Mouse (Mus musculus) liver (tissue): ENCODE measurements at regions not wholly inside any gene's neighbourhood (a gene's known extent, or its start where the extent isn't known, plus 50 kb on each side); places are given as distances from the start of the nearest gene placed in this dataset.

Source experiments
- DNase-seq: peaks from one replicate; pipeline ENCODE4 v3.0.0-alpha.2; 2020; ENCODE audit warnings: mixed read lengths

DNA sequence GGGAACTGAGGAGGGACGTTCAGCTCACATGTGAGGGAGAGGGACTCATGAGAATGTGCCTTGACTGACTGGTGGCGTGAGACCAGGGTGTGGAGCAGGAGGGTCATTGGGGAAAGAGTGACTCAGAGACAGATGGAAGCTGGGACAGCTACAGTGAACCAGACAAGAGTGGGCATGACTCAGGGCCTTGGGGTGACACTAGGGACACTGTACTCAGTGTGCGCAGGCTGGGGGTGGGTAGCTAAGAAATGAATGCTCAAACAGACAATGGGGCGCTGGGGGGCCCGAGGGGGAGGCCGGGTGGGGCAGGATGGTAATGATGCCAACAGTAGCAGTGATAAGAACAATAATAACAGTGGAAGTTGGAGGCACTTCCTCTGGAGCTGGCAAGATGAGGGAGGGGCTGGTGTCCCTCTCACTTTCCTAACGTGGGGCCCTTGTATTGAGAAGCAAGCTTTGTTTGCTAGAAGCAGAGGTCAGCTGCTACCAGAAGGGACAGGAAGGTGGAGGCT is 374.0 kb downstream of the Dhx35 start:
- DNase-seq = no peak

DNA sequence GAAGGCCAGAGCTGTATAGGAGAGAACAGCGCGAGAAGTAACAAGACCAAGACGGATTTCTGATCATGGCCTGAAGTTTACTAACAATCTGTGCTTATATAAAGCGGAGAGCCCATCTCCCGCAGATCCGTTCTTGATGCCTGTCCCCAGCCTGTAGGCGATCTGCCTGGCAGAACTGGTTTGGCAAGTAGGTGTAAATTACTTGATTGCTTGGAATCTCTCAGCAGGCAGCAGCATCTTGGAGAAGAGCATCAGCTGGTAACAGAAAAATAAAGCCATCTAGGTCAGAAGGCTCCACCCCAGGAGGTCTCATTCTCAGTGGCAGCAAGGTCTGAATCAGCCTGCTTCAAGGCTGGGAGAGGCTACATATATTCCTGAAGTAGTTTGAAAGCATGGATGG is 401.5 kb downstream of the Dhx35 start:
- no peak for DNase-seq

DNA sequence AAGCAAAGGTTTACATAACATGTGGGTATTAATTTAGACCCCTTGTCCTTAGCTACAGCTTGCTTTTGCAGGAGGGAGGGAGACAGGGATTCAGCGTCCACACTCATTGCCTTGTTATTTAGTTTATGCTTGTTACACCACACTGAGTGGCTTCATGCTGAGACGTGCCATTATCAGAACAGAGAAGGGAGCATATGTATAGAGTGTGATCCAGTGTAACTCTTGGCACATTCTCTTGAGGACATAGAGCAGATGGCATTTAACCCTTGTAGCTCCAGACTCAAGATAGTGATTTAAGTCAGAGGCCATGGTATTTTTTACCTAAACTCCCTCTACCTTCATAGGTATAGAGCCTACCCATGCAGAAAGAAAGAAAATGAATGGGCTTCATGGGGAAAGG is 437.7 kb downstream of the Dhx35 start:
- DNase-seq = no peak

DNA sequence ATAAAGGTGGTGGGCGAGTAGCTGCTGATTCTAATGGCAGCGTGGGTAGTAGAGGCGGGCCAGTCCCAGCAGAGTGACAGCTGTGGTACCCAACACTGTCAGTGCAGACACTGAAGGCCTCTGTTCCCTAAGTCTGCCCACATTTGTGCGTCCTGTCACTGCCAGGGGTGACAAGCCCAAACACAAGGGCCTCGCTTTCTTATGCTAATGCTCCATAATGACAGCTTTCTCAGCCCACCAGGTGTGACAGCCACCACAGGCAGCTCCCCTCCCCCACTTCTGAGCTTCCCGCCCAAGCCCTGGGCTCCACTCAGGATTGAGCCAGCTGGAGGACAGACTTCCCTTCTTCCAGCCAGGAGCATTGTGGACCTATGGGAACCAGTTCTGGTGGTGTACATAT is 440.4 kb downstream of the Dhx35 start:
- DNase-seq = no peak

DNA sequence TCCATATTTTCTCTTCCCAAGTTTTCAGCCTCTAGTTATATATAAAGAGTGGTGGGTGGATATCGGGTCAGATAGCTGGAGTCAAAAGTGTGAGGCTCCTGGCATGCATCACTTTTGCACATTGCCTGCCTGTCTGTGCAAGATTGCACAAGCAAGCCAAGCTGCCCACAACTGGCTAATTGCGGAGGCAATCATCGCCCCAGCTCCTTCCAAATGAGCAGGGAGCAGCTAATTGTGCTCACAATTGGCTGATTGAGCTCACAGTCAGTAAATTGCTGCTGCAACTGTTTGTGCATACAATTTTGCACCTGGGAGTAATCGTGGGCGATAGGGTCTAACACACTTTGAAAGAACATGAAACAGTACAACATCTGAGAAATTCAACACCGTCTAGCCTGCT is 455.5 kb downstream of the Dhx35 start:
- no peak for DNase-seq

DNA sequence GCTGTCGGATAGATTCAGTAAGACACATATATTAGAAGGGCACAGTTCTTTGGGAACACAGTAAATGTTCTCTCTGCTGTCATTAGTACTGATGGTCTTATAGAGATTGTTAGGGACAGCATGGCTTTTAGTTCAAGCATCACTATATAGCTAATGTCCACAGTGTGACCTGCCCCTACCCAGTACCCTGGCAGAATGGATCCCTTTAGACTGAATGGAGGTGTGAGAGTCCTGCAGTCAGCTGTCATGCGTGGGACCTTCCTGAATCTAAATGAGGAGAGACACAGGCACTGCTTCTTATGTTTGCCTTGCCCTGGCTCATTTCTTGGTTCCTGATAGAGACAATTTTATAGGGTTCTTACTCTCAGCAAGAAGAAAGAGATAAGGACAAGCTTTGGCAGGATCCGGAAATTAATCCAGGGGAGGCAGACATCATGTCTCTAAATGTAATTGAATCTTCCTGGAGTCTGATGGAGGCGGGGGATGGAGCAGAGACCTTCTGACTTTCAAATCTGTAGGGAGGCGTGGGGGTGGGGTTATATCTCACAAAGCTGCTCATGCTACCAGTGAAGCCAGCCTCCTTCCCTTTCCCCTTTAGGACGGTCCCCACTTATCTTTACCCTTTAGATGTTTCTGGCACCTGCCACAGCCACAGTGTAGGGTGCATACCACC is 456.5 kb downstream of the Dhx35 start:
- no peak for DNase-seq

DNA sequence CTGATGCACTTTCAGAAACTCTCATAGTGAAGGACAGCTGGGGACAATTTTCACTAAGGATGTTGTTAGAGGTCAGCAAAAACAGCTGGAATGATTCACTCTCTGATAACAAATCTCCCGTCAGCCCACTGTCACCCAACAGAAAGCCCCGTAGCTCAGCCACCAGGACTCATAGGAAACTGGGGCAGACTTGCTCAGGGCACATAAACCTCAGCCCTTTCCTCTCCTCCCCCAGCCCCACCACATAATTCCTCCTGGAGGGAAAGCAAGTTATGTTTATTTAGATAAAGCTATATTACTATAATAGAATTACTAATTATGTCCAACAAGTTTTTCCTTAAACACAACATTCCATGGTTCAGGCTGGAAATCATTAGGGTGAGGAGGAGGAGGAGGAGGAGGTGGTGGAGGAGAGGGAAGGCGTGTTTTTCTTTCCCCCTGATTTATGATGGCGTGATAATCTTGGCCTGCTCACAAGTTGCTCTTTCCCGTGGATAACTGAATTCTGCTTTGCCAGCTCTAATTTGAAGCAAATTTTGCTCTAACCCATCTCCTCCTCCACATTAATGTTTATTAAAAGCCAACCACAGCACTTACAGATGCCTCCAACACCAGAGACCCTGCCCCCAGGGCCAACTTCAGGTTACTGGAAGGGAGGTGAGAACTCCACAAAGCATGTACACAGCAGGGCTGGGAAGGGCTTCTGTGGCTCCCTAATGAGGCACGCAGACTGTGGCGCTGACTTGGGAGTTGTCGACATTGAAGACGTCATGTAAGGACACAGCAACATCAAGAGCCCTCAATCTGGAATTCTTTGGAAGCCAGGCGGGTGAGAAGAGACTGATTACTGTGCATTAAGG is 475.8 kb downstream of the Dhx35 start:
- no peak for DNase-seq

DNA sequence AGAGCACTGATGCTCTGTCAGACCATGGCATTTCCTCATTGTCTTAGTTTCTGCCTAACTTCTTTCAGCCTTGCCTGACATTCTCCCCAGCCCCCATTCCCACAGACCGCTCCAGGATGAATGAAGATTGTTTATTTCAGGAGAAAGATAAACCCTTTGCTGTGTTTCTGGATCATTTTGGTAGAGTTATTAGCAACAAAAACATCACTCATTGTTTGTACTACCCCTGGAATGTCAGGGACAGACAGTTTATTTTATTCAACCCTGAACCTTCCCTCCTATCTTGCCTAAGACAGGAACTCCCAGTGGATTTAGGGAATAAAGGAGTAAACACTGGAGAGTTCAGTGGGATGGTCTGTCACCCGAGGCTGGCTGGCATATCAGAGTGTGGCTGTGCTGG is 484.3 kb downstream of the Dhx35 start:
- no peak for DNase-seq

DNA sequence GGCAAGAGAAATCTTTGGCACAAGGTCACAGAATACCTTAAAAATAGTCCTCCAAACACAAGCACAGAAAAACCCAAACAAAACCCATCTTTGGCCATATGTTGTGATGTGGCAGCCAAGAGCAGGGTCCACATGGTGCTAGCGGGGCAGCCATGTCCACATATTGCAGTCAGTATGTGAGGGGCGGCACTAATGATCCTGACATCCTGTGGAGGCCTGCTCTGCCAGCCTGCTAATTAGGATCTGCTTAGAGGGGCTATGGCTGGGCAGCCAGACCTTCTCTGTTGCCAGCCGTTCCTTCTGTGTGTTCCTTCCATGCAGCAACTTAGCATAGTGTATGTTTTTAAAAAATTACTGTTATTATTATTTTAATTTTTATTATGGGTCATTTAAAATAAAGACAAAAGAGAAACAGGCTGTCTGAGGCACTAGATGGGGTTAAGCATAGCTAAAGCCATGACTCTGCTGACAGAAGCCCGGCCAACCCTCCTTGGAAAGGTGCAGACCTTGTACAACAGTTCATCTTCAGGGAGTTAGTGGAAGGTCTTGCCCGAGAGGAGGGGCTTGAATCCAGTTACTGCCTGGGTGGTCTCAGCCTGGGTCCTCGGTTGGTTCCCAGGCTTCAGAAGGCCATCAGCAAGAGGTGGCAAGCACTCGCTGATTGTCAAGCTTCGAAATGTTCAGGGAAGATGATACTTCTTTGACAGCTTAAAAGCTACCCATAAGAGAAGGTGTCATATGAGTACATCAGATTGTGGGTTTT is 487.1 kb downstream of the Dhx35 start:
- no peak for DNase-seq

DNA sequence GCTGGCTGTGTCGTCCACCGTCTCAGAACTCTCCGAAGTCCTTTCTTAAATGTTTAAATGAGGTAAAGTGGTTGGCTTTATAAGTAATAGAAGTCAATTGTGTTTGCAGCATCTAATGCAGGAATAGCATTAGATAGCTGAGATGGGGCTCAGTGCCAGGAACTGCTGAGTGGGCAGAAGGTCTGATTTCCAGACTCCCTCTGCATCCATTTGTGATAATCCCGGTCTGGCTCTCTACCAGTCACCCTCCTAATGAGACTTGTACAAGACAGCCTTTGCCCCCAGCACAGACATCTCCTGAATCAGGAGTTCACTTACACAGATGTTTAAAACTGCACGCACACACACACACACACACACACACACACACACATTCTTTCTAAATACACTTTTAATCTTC is 489.5 kb downstream of the Dhx35 start:
- DNase-seq = no peak

DNA sequence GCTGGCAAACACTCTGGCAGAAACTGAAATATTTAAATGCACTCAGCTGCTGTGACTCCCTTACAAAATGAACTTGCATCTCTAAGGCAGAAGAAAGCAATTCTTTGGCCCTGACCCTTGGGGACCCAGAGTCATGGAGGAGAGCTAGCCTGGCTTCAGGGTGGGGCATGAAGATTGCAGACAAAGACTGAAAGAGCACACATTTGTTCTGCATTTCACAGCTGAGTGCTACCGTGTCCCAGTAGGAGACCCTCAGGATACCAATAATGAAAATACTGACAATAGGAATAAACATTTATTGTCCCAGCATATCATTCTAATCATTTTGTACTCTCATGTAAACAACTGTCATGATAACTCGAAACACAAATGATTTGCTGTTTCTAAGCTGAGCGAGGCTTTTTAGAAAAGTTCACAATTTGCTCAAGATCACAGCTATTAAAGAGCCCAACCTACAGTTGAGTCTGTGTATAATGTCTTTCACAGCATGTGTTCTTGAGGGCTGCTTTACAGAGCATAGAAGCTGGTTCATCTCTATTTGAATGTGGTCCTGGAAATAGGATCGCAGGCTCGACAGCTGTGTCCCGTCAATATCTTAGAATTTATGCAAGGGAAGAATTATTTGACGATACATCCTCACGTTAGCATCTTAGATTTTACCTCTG is 490.1 kb downstream of the Dhx35 start:
- no peak for DNase-seq

DNA sequence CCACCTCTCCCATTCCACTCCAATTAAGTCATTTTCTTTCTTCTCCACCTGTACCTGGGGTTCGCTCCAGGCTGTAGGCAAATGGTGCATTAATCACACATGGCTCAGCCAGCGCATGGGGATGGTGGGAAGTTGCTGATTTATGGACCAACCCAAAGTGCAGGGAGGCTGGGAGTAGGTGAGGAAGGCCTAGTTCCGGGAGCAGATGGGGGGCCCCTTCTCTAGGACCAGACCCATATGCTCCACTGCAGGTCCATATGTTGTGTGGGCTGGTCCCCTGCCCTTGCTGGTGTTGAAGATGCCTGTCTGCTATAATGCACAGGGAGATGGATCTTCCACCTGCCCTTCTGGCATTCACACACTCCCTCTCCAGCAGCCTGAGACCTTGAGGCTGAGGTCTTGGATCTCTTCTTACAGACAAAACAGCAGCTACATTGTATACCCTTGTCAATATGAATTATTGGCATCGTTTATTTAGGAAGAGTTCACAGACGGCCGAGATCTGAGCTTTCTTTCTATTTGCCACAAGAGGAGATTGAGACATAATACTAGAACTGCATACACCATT is 493.5 kb downstream of the Dhx35 start:
- DNase-seq = no peak

DNA sequence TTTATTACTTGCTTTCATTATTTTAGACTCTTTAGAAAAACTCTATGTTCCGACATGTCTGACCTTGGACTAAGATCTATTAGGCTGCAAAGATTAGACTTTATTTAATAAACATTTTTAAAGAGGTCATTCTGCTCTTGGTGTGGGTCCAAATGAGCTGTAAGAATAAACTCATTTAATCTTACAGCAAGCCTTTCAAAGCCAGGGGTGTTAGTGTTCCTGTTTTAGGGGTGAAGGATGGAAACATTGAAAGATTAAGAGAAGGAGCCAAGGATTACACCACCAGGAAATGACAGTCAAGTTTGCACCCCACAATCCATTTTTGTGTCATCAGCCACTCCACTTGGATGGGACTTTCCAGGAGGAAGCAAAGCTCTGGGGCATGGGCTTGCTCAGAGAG is 495.5 kb downstream of the Dhx35 start:
- DNase-seq = no peak

DNA sequence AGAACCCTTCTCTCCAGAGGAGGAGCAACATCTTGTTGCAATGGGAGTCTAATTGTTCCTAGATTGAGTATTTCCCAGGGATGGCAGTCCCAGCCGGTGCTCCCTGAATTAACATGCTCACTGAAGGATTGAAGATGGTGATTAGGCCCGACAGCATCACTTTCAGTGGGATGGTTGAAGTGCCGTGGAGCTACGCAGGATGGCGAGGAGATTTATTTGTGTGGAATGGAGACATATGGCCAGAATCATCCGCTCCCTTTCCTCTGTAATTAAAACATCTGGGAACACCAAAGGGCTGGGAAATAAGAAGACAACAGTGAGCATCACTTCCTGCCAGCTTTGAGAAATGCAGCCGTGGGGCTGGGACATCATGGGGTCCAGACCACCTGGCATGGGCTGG is 512.4 kb downstream of the Dhx35 start:
- DNase-seq = no peak

DNA sequence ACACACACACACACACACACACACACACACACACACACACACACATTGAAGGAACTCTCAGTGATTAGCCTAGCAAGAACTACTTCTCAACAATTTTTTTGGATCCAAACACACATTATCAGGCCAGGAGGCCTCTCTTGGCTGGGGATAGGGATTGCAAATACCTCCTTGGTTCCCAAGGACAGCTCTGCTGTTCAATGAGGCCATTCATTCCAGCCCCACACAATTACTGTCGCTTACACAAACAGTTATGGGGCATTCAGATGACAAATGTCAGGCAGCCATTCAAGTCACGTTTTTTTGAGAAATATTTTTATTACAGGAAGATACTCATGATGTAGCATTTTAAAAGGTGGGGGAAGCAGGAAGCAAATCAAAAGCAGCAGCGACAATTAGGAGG is 540.1 kb downstream of the Dhx35 start:
- no peak for DNase-seq

DNA sequence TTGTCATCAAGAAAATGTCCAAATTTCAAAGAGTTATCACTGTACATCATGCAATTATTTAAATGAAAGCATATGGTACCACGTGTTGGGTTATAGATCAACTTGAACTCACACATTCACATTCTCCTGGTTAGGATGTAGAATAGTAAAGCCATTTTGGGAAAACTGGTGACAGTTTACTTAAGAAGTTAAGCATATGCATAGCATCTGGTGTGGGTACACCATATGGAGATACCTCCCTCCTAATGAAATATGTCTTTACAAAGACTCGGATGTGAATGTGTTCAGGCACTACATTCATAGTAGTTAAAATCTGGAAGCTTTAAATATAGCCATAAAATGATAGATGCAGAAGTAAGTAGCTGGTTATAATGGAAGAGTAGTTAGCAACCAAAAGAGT is 542.0 kb downstream of the Dhx35 start:
- DNase-seq = no peak

DNA sequence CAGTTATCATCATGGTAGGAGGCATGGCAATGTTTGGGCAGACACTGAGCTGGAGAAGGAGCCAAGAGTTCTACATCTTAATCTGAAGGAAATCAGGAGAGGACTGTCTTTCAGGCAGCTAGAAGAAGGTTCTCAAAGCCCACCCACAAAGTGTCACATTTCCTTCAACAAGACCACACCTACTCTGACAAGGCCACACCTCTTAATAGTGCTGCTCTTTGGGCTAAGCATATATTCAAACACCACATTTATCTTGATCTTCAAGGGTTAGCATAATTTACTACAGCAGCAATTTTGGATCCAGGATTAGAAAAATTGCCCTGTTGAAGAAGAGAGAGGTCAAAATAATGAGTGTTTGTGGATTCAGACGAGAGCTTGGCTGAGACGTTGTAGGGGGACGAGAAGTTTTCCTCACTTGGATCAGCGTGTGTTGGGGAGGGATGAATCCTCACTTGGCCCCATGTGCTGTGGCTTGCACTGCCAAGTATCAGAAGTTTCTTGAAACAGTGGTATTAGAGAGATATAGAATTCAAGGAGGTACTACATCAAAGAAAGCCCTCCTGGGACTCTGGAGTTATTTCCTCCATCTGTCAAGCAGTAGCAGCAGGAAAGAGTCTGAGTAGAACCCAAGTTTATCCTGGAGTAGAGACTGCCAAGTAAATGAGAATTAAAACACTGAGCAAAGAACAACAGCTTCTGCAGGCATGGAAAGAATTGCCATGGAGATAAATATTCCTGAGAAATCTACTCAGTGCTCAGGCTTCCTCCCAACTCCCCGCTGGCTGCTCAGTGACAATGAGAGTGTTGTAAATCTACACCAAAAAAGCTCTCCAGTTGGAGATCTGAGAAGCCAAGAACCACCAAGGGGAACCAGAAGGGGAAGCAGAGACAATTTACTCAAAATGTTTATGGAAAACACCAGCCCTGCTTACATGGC is 549.3 kb downstream of the Dhx35 start:
- DNase-seq = no peak

DNA sequence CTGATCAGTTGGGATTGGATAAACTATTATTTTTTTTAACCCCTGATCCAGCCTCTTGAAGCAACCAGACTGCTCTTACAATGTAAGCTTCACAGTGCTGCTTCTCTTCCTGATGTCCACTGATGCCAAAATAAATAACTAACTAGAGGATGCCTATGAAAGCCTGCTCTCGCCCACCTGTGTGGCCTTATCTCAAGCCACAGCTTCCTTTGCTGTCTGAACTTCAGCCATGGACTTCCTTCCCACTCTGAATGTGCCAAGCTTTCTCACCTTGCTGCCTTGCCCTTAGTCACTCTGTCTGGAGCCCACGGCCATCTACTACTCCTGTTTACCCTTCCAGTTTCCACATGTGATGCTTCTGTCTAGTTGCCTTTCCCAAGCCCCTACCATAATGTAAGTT is 559.6 kb downstream of the Dhx35 start:
- DNase-seq = no peak

DNA sequence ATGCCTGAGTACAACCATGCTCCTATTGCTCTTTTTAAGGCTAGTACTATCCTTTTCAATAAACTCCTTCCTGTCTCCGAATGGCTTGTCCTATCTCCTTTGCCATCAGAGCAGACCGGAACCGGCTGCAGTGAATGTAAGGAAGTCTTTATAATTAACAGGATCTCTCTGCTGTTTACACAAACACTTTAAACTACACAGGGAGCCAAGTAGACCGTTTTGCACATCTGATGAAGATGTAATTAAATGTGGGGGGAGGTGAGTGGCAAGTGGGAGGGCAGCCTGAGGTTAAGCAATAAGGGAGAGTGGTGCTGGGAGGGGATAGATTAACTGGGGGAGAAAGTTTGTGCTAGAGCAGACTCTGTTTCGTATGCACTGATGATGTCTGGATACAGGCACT is 561.9 kb downstream of the Dhx35 start:
- DNase-seq = no peak

DNA sequence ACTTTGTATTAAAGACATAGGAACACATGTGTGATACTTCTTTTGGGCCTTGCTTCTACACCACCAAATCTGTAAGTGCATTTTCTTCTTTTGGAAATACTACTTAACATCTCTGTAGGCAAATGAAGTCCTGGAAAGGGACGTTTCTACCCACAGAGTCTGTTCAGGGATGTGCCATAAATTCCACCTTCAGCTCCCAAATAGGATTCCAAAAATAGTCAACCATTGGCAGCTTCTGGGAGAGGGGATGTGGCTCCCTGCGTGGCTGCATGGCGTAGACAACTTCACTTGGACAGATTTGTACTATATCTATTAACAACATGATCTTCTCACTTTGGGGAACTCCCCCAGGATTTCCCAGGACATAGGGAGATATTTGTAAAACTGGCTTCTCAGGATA is 566.8 kb downstream of the Dhx35 start:
- DNase-seq = no peak

DNA sequence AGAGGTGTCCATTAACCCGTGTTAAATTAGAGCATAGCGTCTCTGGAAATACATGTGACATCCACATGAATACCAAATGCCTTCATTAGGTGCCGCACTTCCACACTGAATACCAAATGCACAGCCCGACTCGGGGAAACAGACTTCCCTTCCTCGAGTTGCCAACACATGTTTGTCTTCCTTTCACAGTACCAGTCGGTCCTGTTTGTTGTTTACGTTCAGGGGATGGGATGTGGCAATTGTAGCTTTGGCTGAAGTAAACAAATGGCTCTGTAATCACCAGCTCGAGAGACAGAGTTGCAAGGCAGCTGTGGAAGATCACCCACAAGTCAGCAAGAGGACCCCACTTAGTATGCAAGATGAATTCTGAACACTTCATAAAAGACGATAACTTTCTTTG is 598.3 kb downstream of the Dhx35 start:
- DNase-seq = no peak
